Mouse (Mus musculus) lung, postnatal 10 days (tissue): Measurements from ENCODE around the gene Ak3.

ENCODE experiments used
- DNase-seq: peaks from one replicate; pipeline ENCODE4 v3.0.0; 2021

Gene Ak3

GRCm38 (mm10) chr19:29047334-29048170 lies at the start of gene Ak3:
TSS of gene Ak3 (minus strand) at chr19:29047961.
- DNase-seq: peak; percentile 90

GRCm38 (mm10) chr19:29092194-29092593 lies 44.4 kb upstream of the Ak3 start:
- no peak for DNase-seq

DNA sequence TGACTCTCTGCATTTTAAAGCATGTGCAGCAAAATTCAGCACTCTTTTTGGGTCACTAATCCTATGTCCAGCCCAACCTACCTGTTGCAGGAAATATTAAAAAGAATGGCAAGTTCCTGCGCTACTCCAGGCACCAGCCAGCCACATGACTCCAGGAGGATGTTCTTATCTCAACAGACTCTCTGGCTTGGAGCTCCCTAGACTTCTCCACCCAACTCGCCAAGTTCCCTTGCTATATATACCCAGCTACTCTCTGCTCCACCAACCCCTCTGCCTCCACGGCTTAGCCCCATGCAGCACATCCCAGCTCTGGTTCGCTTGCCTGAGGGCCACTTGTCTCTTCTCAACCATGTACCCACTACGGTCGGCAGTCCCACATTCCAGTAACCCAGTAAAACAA lies 40.9 kb upstream of the Ak3 start:
- DNase-seq: no peak

GRCm38 (mm10) chr19:29074802-29075201 lies 27.0 kb upstream of the Ak3 start:
- DNase-seq: peak; percentile 25

GRCm38 (mm10) chr19:29069195-29069594 lies 21.4 kb upstream of the Ak3 start:
- no peak for DNase-seq

DNA sequence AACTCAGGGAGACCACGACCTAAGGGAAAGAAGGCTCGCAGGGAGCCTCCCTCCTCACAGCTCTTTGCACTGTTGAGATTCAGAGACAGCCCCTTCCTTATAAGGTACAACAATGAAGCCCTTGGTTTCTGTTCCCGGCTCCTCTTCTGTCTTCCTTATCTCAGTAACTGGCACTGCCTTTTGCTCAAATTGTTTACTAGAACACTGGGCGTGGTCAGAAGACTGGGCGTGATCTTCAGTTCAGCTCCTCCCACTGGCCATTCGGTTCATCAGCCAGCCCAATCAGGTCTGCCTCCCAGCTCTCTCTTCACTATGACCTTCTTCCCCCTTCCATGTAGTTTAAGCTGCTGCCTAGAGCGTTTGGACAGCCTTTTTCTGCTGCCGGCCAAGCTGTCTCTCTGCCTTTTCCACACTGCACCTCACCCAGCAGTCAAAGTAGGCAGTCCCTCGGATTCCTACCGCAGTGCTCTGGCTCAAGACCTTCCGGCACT lies 19.3 kb upstream of the Ak3 start:
- DNase-seq: peak; percentile 86

- peak; percentile 49 for DNase-seq
Measured at GRCm38 (mm10) chr19:29064451-29065102, 16.8 kb upstream of the Ak3 start.

GRCm38 (mm10) chr19:29063577-29064363 lies 16.0 kb upstream of the Ak3 start:
- DNase-seq: peak; percentile 94

DNA sequence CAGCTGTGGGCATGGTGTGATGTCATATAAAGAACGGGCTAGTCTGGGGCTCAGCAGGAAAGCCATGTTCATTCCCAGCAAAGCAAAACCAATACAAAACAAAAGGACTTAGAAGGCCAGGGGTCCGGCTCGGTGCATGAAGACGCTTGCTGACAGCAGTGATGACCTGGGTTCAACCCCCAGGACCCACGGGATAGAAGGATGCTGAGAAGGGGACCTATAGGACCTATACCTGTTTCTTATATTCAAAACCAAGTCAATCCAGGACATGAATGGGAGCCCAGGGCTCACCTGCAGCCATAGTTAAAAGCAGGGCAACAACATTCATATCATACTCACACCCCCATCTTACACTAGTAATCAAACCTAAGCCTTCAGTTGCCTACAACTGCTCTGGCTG lies 15.2 kb upstream of the Ak3 start:
- no peak for DNase-seq

GRCm38 (mm10) chr19:29060299-29060698 lies 12.5 kb upstream of the Ak3 start:
- no peak for DNase-seq

DNA sequence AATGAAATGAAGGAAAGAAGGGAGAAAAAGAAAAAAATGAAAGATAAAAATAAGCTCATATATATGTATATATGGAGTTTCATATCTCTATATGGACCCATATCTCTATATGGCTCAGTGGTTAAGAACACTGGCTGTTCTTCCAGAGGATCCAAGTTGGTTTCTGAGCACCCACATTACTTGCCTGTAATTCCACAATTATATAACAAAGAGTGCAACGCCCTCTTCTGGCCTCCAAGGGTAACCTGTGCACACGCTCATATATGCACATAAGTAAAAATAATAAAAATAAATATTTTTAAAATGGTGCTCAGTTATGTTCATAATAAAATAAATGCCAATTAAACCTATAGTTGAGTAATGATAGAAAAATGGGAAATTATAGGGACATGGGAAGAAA lies 11.9 kb upstream of the Ak3 start:
- no peak for DNase-seq

- no peak for DNase-seq
Measured at GRCm38 (mm10) chr19:29058741-29059140, 11.0 kb upstream of the Ak3 start.

DNA sequence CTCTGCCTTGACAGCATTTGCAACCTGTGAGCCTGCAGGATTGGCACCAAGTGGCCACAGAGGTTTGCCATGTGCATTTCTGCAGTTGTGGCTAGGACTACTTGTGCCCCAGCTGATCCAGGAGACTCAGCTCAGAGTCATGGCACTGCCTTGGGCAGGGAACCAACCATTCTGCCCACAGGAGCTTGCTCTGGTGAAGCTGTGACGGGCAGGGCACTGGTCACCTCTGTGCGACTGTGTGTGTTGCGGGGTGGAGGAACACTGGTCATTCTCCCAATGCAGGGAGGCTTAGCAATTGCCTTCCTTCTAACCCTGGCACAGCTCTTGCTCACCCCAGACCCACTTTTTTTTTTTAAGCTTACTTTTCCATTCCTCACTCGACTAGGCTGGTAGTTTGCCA lies 7.7 kb upstream of the Ak3 start:
- DNase-seq: no peak

- DNase-seq: no peak
Measured at GRCm38 (mm10) chr19:29054594-29054993, 6.8 kb upstream of the Ak3 start.

DNA sequence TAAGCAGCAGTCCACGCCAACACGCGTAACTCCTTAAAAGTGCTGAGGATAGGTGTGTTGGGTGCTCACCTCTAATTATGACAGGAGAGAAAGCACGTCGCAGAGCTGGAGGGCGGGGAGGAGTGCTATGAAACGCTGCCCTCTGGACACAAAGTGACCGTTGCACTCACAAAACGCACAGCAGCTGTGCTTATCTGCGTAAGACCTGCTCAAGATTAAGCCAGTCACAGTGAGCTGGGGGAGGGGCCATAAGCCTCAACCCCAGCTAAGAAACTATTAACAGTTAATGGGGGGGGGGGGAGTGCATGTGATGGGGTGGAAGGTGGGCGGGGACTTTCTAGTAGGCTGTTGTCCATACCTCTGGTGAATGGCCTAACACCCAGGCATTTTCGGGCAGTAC lies 5.0 kb upstream of the Ak3 start:
- DNase-seq: no peak

DNA sequence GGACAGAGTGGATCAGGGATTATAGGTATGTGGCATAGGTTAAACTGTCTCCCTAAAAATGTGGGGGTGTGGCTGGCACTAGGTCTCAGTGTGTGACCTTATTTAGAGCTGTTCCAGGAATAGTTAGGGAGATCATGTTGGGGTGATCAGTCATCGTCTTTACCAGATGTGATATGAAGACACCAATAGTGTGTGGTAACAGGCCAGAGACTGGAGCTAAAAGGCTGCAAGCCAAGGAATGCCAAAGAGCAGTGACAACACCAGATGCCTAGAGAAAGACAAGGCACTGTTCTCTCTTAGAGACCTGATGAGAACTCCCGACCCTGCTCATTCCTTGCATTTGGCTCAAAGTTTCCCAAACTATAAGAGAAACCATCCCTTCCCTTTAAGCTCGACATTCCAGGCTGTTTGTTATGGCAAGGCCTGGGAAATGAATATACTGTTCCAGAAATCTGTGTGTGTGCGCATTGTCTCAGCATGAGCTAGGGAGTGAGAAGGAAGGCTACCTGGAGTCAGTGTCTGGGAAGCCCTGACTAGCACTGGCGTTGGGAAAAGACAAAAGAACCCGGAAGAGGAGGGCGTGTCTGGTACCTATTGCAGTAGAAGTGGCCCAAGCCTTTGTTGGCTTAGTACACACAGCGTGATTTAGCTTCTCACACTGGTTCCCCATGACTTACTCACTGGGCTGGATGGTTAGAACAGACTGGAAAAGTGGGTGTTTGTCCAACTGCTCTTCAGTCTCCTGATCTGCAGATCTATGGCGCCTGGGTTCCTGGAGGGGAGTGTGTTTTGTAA lies 2.6 kb upstream of the Ak3 start:
- DNase-seq: peak; percentile 20

DNA sequence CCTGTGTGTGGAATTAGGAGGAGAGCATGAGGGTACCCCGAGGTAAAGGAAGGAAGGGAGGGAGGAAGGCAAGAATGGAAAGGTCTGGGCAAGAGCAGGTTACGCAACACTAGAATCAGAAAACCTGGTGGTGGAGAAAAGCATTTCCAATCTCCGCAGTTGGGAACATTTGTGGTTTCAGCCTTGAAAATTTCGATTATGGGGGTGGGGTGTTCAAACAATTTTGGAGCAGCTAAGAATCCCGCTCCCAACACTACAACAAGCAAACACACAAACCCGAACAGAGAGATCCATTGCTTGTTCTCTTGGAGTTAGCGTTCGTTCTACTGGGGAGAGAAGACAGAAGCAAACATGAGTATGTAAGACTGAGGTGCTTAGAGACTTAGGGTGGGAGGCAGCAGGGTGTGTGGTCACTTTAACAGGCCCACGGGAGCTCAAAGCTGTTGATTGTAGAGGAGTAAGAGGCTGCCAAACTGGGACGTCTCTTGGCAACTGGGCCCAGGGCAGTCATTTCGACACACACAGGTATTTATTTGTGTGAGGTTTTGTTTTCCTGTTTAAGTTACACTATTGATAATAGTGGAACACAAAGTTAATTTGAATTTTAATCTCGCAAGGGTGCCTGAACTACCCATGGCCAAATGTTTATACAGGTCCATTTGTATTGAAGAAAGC lies 1.8 kb upstream of the Ak3 start:
- DNase-seq: no peak

- no peak for DNase-seq
Measured at GRCm38 (mm10) chr19:29046961-29047333, 814 bp downstream of the Ak3 start.

- DNase-seq: peak; percentile 13
Measured at GRCm38 (mm10) chr19:29045956-29046650, 1.7 kb downstream of the Ak3 start.

DNA sequence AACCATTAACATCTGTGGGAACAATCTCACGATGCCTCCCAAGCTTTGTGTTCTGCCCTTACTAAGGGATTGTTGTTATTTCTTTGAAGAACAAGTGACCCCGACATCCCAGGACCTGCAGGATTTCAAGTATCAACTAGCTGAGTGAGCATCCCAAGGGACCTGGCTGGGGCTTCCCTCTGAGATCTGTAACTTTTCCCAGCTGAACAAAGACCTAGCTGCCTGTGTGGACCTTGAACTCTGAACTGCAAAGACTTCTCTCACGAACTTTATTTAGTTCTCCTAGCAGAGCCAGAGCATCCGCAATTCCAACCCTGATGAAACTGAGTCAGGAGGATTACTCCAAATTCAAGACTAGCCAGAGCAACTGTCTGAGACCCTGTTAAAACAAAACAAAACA lies 2.4 kb downstream of the Ak3 start:
- DNase-seq: no peak

- DNase-seq: peak; percentile 51
Measured at GRCm38 (mm10) chr19:29044353-29044768, 3.4 kb downstream of the Ak3 start.
